Mouse (Mus musculus) right cerebral cortex, postnatal 36 days (tissue): ENCODE measurements around the gene Arntl.
A peak's percentile ranks its signal among the peaks of the same experiment; 100 is the strongest.

Experiments
- DNase-seq, 2 experiments: peaks; one replicate each; pipeline ENCODE4 v3.0.0; 2022; ENCODE audit warnings: low spot score in 2 of 2, mixed read lengths in 1 of 2

The Arntl gene

DNA sequence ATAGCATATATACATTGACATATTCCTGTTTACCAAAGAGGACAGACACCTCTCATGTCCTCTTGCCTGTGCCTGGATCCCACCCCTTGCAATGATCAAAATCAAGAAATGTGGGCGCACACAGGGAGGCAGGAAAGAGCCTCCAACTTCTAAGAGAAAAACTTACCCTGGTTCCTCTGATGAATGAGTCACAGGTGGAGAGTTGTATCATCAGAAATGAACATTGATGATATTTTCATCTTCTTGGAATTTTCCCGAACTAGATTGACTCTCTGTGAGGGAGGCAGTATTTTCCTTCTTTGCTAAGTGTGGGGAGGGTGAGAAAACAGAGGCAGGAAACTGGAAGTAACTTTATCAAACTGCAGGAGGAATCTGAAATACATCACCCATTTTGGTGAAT is 78.1 kb downstream of the Arntl start:
- DNase-seq: no peak

DNA sequence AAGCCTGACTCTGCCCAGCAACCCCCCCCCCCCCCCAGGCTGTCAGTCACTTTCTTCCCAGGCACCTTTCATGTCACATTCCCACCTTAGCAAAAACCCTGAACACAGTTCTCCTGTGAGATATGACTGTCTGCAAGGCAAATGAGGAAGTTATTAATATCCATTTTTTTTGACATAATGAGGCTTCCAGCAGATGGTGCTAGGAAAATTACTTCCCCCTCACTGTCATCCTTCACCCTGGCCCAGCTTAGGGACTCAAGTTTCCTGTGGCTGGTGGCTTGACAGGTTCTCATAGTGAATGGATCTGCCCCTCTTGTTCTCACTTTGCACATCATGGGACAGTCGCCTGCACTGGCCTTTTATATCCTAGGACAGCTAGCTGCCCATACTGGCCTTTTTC is 81.9 kb downstream of the Arntl start:
- DNase-seq: no peak

DNA sequence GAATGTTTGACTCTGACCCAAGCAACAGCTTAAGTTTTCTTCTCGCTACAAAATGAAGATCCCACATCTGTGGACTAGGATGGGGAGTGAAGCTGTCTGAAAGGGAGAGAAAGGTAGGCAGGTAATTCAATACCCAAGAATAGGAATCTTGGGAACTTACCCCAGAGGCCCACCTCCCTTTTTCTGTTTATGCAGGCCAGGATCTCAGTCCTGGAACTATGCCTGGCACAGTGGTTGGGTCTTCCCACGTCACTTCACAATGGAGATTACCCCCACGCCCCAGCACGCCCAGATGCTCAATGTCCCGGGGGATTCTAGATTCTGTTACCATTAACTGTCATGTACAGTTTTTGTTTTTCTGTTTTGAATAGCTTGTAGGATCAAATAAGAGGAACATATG is 84.5 kb downstream of the Arntl start:
- no peak for DNase-seq

DNA sequence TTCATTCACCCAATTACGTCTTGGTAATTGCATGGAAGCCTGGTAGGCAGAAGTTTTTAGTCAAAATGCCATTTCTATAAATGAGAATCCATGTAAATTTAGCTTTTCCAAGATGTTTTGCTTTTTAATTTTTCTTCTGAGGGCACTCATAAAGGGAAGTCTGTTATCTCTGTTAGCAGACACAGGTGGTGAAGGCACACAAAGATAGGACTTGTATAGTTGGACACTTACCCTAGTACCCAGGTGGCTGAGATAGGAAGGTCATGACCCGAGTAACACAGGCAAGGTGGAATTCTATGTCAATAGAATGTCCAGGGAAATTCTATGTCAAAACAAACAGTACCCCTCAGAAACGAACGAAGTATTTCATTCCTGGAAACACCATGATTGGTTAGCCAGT is 84.9 kb downstream of the Arntl start:
- DNase-seq: no peak

DNA sequence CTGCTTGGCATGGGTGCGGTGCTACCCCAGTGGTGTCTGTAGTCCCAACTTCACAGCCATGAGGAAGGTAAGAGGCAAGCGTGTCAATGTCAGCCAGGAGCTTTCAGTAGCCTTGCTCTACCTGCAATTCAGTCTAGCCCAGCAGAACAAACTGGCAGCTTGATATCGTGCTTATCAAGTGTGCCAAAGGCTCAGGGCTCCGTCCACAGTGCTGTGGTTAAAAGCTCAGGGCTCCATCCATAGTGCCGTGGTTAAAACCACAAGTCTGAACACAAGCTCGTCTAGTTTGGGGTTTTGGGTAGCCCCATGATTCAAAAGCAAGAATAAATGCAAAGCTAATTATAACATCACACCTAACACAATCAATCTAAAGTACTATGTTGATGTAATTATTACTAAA is 87.3 kb downstream of the Arntl start:
- no peak for DNase-seq

DNA sequence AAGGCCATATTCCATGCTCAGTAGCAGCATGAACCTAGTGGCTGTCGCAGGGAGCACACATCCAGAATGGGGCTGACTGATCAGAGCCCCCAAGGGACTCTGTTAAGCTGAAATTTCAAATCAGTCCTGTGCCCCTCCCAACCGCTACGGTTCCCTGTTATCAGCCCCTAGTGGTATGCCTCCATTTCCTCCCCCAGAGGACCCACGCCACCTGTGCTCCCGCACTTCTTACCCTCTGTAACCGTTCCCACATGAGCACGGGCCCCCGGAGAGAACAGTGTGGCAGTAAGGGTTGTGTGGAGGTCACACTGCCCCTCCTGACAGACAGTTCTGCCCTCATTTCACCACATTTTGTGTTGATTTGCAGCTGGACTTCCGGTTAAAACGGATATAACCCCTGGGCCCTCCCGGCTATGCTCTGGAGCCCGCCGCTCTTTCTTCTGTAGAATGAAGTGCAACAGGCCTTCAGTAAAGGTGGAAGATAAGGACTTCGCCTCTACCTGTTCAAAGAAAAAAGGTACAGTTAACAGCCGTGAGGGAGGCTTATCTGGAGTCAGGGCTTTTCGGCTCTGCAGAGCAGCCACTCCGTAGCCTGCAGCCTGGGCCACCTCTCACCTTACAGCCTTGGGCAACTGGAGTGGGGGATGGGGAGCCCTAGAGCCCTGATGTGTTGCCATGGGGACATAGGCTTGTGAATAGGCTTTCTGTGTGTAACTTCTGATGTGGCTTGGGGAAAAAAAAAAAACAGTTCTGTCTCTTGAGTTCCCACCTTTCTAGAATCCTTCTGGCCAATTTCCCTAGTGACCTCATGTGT is 88.0 kb downstream of the Arntl start:
- no peak for DNase-seq

DNA sequence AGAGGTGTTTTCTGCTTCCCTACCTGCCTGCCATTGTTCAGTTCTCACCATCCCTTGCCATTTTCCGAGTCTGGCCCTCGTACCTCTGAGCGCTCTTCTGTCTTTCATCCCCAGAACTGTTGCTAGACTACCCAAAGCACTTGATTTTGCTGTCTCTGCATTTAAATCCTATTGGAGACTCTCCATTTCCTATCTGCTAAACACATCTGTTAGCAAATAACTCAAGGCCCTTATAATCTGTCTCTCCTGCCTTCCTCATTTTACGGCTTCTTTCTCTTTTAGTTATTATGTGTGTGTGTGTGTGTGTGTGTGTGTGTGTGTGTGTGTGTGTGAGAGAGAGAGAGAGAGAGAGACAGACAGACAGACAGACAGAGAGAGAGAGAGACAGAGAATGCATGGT is 90.5 kb downstream of the Arntl start:
- no peak for DNase-seq

DNA sequence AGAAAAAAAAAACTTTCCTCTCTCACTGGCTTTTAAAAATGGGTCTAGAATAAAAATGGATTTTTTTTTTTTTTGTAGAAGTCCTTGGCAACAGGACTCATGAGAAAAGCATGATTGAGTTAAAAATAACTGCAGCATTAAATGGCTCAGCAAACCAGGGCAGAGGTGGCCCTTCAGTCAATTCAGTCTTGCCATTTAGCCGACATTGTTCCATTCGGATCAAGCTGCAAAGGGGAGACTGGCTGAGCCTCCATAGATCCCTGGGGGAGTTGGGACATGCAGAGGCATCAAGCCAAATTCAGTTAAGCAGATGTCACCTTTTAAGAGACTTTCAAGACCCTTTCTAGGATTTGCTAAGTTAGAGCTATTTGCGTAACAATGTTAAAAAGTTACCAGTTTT is 102.9 kb downstream of the Arntl start:
- no peak for DNase-seq

DNA sequence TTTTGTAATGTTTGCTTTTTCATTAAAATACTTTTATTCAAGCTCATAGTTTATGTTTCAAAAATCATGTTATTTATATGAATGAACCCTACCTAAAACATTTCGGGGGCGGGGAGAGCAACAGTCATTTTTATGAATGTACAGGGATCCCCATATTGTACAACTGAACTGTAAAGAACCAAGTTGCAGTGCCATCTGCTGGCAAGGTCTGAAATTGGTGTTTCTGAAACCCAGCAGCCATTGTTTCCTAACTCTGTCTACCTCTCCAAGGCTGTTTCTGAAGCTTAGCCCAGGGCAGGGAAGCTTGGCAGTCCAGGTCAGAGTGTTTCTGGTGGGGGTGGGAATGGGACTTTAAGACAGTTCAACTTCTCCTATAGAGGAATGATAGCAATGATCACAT is 104.5 kb downstream of the Arntl start:
- peak in 1 of 2 experiments; percentile 64 for DNase-seq

DNA sequence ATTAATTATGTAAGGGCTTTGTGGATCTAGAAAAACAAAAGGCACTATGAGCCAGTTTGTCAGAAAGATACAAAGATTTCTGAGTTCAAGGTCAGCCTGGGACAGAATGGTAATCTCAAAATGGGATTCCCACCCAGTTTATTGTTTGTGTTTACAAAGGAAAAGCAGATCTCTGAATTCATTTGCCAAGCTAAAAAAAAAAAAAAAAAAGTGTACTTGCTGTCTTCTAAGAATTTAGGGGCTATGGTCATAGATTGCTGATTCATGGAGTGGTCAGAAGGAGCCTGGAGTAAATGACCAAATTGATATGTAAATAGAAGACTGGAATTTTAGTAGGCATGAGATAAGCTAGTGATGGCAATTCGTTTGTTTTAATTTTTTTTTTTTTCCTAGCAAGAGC is 112.9 kb downstream of the Arntl start:
- DNase-seq: no peak

DNA sequence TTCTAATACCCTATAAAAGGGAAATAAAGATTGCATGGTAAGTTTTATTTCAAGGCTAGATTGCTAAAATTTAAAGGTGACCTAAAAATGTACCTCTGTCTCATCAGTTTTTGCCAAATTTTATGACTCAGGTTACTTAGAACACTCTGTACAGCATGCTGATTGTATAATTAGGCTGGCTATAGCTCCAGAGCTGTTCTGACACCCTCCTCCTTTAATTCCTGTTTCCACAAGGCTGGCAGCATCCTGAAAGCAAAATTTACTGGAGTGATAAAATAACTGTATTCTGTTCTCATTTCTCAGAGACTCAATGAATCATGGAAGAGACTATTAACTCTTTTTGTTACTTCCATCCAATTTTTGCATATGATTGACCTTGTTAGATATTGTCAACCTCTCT is 126.8 kb downstream of the Arntl start:
- DNase-seq: peak in 1 of 2 experiments; percentile 41

DNA sequence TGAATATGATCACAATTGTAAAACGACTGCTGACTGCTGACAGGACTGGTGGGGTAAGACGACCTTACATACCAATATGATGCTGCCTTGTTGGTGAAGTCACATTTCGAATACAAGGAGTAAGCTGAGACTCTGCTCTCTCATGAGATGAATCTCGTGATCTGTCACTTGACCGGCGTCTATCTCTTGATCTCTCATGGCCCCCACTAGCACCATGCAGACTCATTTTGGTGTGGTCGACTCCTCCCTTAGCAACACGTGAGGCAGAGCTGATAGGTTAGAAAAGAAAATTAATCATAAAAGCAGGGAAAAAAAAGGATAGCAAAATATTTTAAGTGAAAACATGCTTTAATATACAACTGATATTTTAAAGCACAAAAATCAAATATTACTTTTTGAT is 128.0 kb downstream of the Arntl start:
- no peak for DNase-seq

DNA sequence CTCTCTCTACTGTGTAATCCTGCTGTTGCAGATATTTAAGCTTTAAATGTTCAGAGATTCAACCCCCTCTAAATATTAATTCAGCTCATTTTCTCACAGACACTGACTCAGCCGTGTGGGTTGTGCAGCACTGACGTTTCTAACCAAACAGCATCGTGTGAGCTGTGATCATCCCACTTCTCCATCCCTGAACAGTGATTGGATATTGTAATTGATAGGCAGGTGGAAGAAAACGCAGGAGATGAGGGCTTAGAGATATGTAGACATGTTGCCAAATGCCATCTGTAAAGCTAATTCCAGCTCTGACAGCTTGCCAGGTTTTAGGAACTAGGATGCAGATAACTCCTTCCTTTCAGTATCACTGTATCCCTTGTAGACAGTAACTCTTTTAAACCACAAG is 140.0 kb downstream of the Arntl start:
- peak; percentile 73 to 90 for DNase-seq

DNA sequence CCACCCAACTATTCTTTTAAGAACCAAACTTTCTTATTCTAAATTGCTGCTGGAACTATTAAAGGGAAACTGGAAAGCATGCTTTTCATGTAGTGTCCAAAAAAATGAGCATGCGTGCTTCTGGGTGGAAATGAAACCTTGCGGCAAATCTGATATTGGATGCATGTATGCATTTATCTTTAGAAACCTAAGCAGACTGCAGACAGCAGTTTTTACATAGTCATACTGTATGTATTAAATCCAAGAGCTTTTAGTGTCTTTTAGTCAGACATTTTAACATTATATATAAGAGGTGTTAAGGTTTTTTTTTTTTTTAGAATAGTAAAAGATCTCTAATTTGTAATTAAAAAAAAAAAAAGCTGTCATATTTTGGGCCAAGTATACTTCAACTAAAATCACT is 140.4 kb downstream of the Arntl start:
- no peak for DNase-seq

DNA sequence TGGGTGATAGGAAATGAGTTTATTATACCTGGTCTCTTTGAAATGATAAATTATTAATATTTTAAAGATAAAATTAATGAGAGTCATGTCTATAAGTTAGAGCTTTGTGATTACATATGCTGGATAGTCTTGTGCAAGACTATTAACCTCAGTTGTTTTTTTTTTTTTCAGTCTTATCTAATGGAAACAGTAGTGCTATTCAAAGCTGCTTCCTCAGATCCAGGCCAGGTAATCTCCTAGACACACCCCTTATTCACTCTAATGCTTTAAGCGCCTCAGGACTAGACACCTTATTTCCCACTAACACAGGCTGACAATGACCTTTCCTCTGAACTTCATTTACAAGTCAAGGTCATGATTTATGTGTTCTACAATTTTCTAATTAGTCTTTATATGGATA is 141.8 kb downstream of the Arntl start:
- DNase-seq: no peak
